Mouse (Mus musculus) intestine, embryonic 14.5 days (tissue): ENCODE data around the gene Hoxa1. TPM values are rescaled to one million over a fixed set of nuclear protein-coding genes. Genes with fewer than 3 reads are reported as not detected.

ENCODE experiments used
- ATAC-seq: fragments of 200-750 bp; cut with Nextera tagmentation; replicated peaks from 2 replicates; pipeline ENCODE4 v1.8.0; 2017; ENCODE audit warnings: low read depth, moderate number of reproducible peaks, moderate TSS enrichment, moderate library complexity; ENCODE audit not compliant: low FRiP score, low TSS enrichment
- DNase-seq: peaks from one replicate; pipeline ENCODE4 v3.0.0-alpha.2; 2018; ENCODE audit warnings: low spot score
- H3K27ac ChIP-seq: fragments of 300-500 bp; sonication (generic); 2 replicates; pipeline ENCODE4 v1.5.1; 2014; ENCODE audit warnings: low read depth, mild to moderate bottlenecking, control low read depth
- H3K27me3 ChIP-seq: fragments of 300-500 bp; sonication (generic); replicated peaks from 2 replicates; pipeline ENCODE4 v1.6.1; 2014; ENCODE audit warnings: low read length, control low read depth; ENCODE audit not compliant: control insufficient read depth, insufficient read depth
- H3K36me3 ChIP-seq: fragments of 300-500 bp; sonication (generic); 2 replicates; pipeline ENCODE4 v1.6.1; 2014; ENCODE audit warnings: low read length, control low read depth; ENCODE audit not compliant: control insufficient read depth, insufficient read depth
- H3K4me1 ChIP-seq: fragments of 300-500 bp; sonication (generic); replicated peaks from 2 replicates; pipeline ENCODE4 v1.6.1; 2014; ENCODE audit warnings: low read length, control low read depth, mixed read lengths; ENCODE audit not compliant: control insufficient read depth, insufficient read depth
- H3K4me2 ChIP-seq: fragments of 300-500 bp; sonication (generic); 2 replicates; pipeline ENCODE4 v1.6.1; 2014; ENCODE audit warnings: low read length
- H3K4me3 ChIP-seq: fragments of 300-500 bp; sonication (generic); 2 replicates; pipeline ENCODE4 v1.5.1; 2014; ENCODE audit warnings: low read depth, low read length, control low read depth, mixed read lengths
- H3K9ac ChIP-seq: fragments of 300-500 bp; sonication (generic); 2 replicates; pipeline ENCODE4 v1.6.1; 2014; ENCODE audit warnings: mild to moderate bottlenecking, low read length
- H3K9me3 ChIP-seq: fragments of 300-500 bp; sonication (generic); 2 replicates; pipeline ENCODE4 v1.6.1; 2016; ENCODE audit warnings: low read length, control low read depth; ENCODE audit not compliant: control insufficient read depth
- WGBS: fragments of 180-500 bp; shearing (Covaris S2); extraction: QIAGEN DNeasy Blood & Tissue Kit; methylation state at CpG from one replicate; pipeline ENCODE4 v1.1.7; 2014; 5-methylcytosine and 5-hydroxymethylcytosine counted together
- polyA plus RNA-seq: library from polyadenylated mRNA; unstranded; fragments of >200 nt; fragmentation: Nextera tagmentation; extraction: Ambion mirVana; gene quantifications from 2 replicates; pipeline ENCODE4 v1.2.1, GENCODE M21; 2014

The Hoxa1 gene
- polyA plus RNA-seq, 1 experiment from 2014 or later: 1.4 TPM

DNA sequence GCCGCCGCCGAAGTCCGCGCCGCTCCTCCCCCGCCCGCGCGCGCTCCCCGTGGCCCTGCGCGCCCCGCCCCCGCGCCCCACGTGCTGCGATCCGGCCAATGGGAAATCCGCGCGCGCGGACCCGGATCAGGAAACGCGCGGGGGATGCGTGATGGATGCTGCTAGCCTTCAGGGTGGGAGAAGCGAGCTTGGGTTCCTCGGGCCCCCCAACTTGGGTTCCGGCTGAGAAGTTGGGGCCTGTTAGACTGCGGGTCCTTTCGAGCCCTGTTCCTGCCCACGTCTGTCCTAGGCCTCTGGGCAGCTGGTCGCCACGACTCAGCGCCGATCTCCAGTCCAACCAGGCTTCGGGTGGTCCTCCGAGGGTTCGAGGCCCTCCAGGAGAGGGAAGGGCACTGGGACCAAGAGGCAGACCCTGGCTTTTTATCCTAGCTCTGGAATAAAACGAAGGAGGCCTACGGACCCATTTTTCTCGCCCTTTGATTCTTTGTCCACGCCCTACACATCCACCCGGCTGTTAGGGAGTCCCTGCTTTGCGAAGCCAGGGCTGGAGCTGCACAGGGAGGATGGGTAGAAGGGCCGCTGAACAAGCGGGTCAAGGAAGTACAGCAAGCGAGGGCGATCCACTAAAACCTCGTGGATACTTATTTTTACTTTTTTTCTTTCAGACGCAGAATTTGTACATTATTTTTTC lies 33.9 kb upstream of the Hoxa1 start:
- ATAC-seq: peak; percentile 73
- H3K36me3 ChIP-seq: no peaks in the 10 kb centered on the region
- H3K4me3 ChIP-seq: peak overlapping the region; percentile 58
- DNase-seq: peak; percentile 95
- H3K4me2 ChIP-seq: peak overlapping the region; percentile 78
- peak overlapping the region; percentile 56 for H3K9ac ChIP-seq
- 2% methylated on average over 41 of the region's 55 CpGs for WGBS
- H3K9me3 ChIP-seq: no peaks in the 10 kb centered on the region
- H3K27ac ChIP-seq: peak overlapping the region; percentile 93
- no peaks in the 10 kb centered on the region for H3K27me3 ChIP-seq
- H3K4me1 ChIP-seq: peaks cover 65% of the 10 kb centered on the region

DNA sequence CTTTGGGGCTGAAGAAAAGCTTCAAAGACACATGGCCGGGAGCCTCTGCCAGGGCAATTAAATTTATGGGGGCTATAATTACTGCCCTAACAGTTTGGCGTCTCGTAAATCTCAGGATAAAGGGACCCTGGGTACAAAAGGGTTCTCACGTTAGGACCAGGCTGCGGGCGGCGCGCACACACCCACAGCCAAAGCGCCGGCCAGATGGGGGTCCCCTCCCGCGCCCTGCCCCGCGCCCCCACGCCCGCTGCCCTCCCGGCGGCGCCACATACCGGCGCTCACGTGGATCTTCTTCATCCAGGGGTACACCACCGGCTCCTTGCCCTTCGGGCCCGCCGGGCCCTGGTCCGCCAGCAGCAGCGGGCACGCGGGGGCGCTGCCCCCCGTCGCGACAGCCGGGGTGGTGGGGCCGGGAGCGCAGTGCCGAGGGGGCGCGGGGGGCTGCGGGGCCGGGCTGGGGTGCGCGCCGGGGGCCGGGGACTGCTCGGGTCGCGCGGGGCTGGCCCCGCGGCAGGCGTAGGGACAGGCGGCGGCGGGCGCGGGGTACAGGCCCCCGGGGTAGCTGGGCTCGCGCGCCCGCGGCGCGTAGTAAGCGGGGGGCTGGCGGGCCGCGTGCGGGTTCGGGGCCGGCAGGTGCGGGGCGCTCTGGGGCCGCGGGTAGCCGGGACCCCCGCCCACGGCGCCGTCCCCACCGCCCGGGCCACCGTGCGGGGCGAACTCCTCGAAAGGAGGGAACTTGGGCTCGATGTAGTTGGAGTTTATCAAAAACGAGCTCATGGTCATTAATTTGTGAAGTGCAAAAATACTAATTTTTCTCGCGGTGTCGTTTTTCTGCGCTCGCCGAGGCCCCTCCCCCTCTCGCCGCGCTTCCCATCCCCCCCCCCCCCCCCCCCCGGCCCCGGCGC lies 33.0 kb upstream of the Hoxa1 start, which contains the start of gene Hoxa4:
TSS of gene Hoxa4 (minus strand) at position 848 of the 905 bp plus-strand sequence.
- Histone ChIP-seq H3K27ac (peak within 1 kb of the TSS; percentile 95), H3K36me3 (peaks cover 3% of the 10 kb centered on the region; the same call in 1 of the 2 replicates), H3K9ac (peak within 1 kb of the TSS; percentile 91), H3K4me1 (peaks cover 66% of the 10 kb centered on the region), H3K4me2 (peak within 1 kb of the TSS; percentile 78), H3K4me3 (peak within 1 kb of the TSS; percentile 58), H3K9me3 (no peaks in the 10 kb centered on the region), H3K27me3 (no peaks in the 10 kb centered on the region)
- no peak for DNase-seq
- WGBS: under 1% methylated on average over 69 of the region's 102 CpGs
- ATAC-seq: peak; percentile 29; the same call in 1 of the 2 replicates

DNA sequence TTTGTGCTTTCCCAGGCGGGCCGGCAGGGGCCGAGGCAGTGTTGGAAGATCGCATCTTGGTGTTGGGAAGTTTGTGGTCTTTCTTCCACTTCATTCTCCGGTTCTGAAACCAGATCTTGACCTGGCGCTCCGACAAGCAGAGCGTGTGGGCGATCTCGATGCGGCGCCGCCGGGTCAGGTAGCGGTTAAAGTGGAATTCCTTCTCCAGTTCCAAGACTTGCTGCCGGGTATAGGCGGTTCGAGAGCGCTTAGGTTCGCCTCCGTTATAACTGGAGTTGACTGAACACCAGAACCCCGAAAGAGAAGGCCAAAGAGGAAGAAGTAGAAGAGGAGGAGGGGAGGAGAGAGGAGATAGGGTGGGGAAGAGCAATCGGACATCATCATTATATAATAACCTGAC lies 32.3 kb upstream of the Hoxa1 start:
- DNase-seq: peak; percentile 77
- ATAC-seq: no peak
- WGBS: 6% methylated on average over 23 of the region's 23 CpGs

DNA sequence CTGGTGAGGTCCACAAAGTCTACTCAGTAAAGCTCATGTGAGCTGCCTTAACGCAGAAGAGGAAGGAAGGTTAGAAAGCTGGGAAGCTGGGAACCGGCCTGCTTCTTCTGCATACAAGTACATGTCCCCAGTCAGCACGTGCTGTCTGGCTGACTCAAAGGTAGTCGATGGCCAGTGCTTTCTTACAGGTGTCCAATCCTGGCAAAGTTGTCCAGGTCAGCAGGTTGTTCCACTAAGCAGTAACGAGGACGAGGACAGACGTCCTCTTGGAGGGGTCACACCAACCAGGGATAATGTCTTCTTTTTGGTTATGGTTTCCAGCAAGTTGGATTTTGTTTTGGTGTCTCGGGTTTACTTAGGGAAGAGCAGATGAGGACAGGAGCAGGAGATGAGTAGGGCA lies 31.8 kb upstream of the Hoxa1 start:
- Histone ChIP-seq H3K4me2 (peak overlapping the region; percentile 78), H3K9me3 (no peaks in the 10 kb centered on the region), H3K4me1 (peaks cover 69% of the 10 kb centered on the region), H3K36me3 (peaks cover 3% of the 10 kb centered on the region; the same call in 1 of the 2 replicates), H3K27ac (peak overlapping the region; percentile 95), H3K9ac (peak overlapping the region; percentile 91), H3K4me3 (peak overlapping the region; percentile 58), H3K27me3 (no peaks in the 10 kb centered on the region)
- WGBS: 26% methylated on average over 8 of the region's 8 CpGs
- ATAC-seq (no peak), DNase-seq (peak; percentile 77)

More for the DNA sequence above, 32.3 kb upstream of the Hoxa1 start:
- H3K27me3 ChIP-seq: no peaks in the 10 kb centered on the region
- H3K9me3 ChIP-seq: no peaks in the 10 kb centered on the region
- H3K9ac ChIP-seq: peak overlapping the region; percentile 91
- peaks cover 67% of the 10 kb centered on the region for H3K4me1 ChIP-seq
- peak overlapping the region; percentile 95 for H3K27ac ChIP-seq
- peak overlapping the region; percentile 58 for H3K4me3 ChIP-seq
- H3K4me2 ChIP-seq: peak overlapping the region; percentile 78
- peaks cover 3% of the 10 kb centered on the region; the same call in 1 of the 2 replicates for H3K36me3 ChIP-seq

DNA sequence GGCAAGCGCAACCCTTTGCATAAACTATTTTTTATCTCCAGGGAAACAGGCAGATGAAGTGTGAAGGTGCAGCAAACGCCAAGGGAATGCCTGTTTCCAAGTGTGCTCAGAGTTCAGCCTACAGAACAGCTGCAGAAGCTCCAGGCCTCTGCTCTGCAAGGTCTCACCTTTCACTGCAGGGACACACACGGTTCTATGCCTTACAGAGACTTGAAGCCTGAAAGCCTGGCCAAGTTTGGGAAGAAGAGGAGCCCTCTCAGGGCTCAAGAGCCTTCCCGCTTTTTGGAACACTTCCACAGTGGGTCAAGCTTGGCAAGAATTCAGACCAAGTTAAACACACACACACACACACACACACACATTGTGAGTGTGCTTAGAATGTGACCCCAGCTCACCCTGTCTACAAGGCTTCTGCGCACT lies 31.1 kb upstream of the Hoxa1 start:
- peaks cover 69% of the 10 kb centered on the region for H3K4me1 ChIP-seq
- WGBS: 17% methylated on average over 5 of the region's 5 CpGs
- H3K4me3 ChIP-seq: peak overlapping the region; percentile 58
- peaks cover 3% of the 10 kb centered on the region; the same call in 1 of the 2 replicates for H3K36me3 ChIP-seq
- H3K9me3 ChIP-seq: no peaks in the 10 kb centered on the region
- peak overlapping the region; percentile 91 for H3K9ac ChIP-seq
- DNase-seq (peak; percentile 73), ATAC-seq (0 out of 2 replicates have a peak, but pooled peaks have one; percentile 11)
- no peaks in the 10 kb centered on the region for H3K27me3 ChIP-seq
- H3K4me2 ChIP-seq: peak overlapping the region; percentile 78
- peak overlapping the region; percentile 95 for H3K27ac ChIP-seq

DNA sequence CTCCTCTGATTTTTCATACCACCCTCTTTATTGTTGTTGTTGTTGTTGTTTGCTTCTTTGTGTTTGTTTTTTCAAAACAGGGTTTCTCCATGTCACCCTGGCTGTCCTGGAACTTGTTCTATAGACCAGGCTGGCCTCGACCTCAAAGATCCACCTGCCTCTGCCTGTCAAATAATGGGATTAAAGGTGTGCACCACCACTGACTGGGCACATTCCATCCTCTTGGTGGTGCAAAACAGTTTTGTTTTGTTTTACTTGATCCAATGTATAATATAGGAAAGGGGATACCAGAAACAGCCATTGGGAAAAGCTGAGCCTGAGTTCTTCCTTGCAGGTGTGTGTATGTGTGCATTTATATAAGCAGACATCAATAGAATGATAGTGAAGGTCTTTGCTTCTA lies 28.4 kb upstream of the Hoxa1 start:
- Histone ChIP-seq H3K27ac (no peak overlapping the region), H3K4me1 (peaks cover 76% of the 10 kb centered on the region)

DNA sequence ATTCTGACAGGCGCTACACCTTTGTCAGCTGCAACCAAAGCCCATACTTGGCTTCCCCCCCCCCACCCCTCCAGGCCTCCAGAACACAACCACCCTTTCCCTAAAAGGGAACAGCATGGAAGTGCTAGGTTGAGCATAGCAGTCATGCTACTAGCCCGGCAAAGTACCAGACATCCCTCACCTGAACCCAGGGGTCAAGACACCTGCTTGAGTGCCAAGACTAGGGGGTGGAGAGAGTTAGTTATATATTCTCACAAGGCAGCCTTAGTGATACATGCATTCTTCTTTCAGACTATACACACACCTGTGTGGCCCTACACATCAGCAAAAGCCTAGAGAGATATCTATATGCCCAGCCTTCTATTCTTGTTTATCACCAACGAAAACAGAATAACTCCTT lies 27.7 kb upstream of the Hoxa1 start:
- ATAC-seq: no peak
- peaks cover 82% of the 10 kb centered on the region for H3K4me1 ChIP-seq

More for the DNA sequence above, 28.4 kb upstream of the Hoxa1 start:
- no peak overlapping the region for H3K4me3 ChIP-seq
- H3K36me3 ChIP-seq: peaks cover 8% of the 10 kb centered on the region; the same call in 1 of the 2 replicates
- no peak overlapping the region for H3K9ac ChIP-seq
- H3K27me3 ChIP-seq: no peaks in the 10 kb centered on the region
- H3K4me2 ChIP-seq: no peak overlapping the region
- peak; percentile 50 for DNase-seq
- whole genome bisulfite sequencing: 61% methylated on average over 1 of the region's 1 CpGs
- ATAC-seq: no peak
- H3K9me3 ChIP-seq: no peaks in the 10 kb centered on the region

DNA sequence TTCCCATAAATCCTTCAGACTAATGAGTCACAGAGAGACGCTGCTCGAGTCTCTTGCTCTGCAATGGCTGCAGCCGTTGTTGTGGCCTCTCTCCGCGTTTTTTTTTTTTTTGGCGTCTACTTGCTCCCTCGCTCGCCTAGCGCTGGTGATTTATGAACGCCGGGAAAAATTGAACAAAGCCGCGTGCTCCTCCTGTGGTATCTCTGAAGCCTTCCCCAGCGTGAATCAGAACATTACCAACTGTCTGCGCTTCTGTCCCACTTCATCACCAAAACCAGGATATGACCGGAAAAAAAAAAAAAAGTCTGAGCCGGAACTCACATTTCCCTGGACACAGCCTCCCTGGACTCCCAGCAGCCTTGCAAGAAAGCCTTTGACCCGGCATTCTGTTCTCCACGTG lies 27.1 kb upstream of the Hoxa1 start:
- no peaks in the 10 kb centered on the region for H3K9me3 ChIP-seq
- peak overlapping the region; percentile 39 for H3K4me2 ChIP-seq
- no peaks in the 10 kb centered on the region for H3K27me3 ChIP-seq
- WGBS: 6% methylated on average over 19 of the region's 19 CpGs
- H3K36me3 ChIP-seq: peaks cover 8% of the 10 kb centered on the region; the same call in 1 of the 2 replicates
- DNase-seq: no peak
- peak overlapping the region; percentile 69 for H3K27ac ChIP-seq
- 0 out of 2 replicates have a peak overlapping the region, but pooled peaks have one; percentile 11 for H3K4me3 ChIP-seq
- H3K4me1 ChIP-seq: peaks cover 85% of the 10 kb centered on the region
- no peak for ATAC-seq
- peak overlapping the region; percentile 20; the same call in 1 of the 2 replicates for H3K9ac ChIP-seq

More for the DNA sequence above, 27.7 kb upstream of the Hoxa1 start:
- Histone ChIP-seq H3K9me3 (no peaks in the 10 kb centered on the region), H3K36me3 (peaks cover 8% of the 10 kb centered on the region; the same call in 1 of the 2 replicates), H3K9ac (no peak overlapping the region), H3K4me3 (no peak overlapping the region), H3K4me2 (peak overlapping the region; percentile 39), H3K27ac (0 out of 2 replicates have a peak overlapping the region, but pooled peaks have one; percentile 69), H3K27me3 (no peaks in the 10 kb centered on the region)
- DNase-seq: peak; percentile 54
- 39% methylated on average over 3 of the region's 3 CpGs for WGBS
